Mouse (Mus musculus) cerebellum, adult 2 months (tissue): ENCODE results near the gene Ppp1r12a.

ENCODE experiments used
- CTCF ChIP-seq: fragments of 200-500 bp; IDR thresholded peaks from 2 replicates; pipeline ENCODE4 v1.5.1; 2011; ENCODE audit warnings: low read depth, mild to moderate bottlenecking, control low read depth, low read length, moderate library complexity, borderline replicate concordance; ENCODE audit not compliant: insufficient read depth
- POLR2A ChIP-seq: fragments of 200-500 bp; IDR thresholded peaks from 2 replicates; pipeline ENCODE4 v1.6.1; 2011; ENCODE audit warnings: low read length, control low read depth, borderline replicate concordance; ENCODE audit not compliant: insufficient read depth

DNA sequence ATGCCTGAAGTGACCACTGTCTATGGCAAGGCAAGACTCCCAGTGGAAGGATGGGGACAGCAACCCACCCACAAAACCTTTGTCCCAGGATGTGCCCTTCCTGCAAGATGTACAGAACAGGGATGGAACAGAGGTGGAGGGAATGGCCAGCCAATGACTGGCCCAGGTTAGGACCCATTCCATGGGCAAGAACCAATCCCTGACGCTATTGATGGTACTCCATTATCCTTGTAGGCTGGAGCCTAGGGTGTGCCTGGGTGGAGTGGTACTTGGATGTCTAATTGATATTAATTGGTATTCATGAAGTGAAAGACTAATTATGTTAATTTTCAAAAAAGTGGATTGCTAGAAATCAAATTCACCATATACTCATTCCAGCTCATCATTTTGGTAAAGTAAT is 35.5 kb downstream of the Ppp1r12a start:
- TF ChIP-seq POLR2A (no peak), CTCF (no peak)
